Mouse (Mus musculus) layer of hippocampus, adult 9-10 months (tissue): ENCODE data around the gene Mthfsd.

Experiments
- DNase-seq: peaks from one replicate; pipeline ENCODE4 v3.0.0; 2022; ENCODE audit warnings: low spot score

Mthfsd gene

GRCm38 (mm10) chr8:121088871-121089630 is 19.1 kb downstream of the Mthfsd start:
- no peak for DNase-seq

DNA sequence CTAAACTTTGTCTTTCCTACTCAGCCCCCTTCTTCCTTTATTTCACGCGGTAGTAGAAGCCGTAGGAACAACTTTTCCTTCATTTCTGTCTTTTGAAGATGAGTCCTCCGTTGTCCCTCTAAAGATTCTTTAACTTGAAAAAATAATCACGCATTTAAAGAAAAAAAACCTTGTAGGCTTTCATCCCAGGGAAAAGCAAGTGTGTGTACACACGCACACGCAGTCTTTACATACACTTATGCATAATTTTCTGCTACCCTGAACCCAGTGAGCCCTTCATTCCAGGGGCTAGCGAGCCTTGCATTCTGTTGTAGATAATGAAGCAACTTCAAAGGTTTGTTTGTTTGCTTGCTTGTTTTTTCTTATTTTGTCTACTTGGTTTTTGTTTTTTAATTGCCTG is 19.9 kb downstream of the Mthfsd start:
- no peak for DNase-seq

DNA sequence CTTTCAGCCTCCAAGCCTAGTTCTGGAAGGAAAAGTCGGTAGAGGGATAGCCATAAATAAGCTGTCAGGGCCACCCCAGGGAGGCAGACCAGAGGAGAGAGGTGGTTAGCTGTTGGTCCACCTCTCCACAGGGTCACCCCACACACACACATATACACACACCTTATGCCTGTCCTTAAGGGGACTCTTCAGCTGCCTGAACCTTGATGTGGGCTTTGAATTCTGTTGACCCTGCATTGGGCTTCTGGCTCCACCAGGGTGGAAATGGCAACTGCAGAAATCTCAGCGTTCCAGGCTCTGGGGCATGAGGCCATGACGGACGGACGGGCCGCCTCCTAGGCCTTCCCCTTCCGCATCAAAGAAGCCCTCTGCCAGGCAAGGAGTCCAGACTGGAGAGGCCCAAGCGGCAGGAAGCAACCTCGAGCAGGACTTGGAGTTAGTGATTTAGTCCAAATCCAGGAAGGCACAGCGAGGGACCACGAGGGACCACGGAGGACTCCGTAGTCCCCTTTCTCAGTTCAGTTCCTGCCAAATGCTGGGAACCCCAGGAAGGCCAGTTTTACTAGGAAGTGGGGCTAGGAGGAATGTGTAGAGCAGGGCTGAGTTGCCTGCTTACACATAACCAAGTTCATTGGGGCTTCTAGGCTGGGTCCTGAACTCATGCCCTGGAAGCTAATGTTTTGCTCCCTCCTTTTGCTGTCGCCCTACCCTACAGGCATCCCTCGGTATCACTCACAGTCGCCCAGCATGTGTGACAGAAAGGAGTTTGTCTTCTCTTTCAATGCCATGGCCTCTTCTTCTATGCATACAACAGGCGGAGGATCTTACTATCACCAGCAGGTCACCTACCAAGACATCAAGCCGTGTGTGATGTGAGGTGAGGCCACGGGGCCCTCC is 21.9 kb downstream of the Mthfsd start:
- no peak for DNase-seq

DNA sequence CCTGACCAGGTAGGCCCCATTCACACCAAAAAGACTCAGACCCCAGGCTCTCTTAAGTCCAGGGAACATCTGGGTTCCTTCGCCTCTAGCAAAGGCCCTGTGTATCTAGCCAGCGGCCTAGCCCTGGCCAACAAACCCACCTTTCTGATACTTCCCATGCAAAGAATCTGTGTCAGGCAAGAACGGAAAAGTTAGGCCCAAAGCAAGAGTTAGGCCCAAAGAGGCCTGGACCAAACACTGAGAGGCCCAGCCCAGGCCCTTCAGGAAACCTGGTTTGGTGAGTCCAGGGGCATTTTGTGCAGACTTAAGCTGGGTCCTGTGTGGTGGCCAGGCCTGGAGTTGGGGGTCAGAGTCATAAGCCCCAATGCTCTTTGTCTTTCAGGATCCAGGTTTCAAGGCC is 22.6 kb downstream of the Mthfsd start:
- DNase-seq, result no peak

DNA sequence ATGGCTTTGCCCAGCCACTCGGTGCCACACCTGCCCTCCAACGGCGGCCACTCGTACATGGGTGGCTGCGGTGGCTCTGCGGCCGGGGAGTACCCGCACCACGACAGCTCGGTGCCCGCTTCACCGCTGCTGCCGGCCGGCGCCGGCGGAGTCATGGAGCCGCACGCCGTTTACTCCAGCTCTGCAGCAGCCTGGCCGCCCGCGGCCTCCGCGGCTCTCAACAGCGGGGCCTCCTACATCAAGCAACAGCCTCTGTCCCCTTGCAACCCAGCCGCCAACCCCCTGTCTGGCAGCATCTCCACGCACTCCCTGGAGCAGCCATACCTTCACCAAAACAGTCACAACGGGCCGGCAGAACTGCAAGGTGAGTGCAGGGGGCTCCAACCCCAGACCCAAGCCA is 23.2 kb downstream of the Mthfsd start:
- no peak for DNase-seq

GRCm38 (mm10) chr8:121084210-121084951 is 23.8 kb downstream of the Mthfsd start, which contains the start of gene Foxf1:
Foxf1 (plus strand) TSS chr8:121084386.
- no peak for DNase-seq

- no peak for DNase-seq
These were observed 24.3 kb downstream of the Mthfsd start for GRCm38 (mm10) chr8:121083936-121084209.

DNA sequence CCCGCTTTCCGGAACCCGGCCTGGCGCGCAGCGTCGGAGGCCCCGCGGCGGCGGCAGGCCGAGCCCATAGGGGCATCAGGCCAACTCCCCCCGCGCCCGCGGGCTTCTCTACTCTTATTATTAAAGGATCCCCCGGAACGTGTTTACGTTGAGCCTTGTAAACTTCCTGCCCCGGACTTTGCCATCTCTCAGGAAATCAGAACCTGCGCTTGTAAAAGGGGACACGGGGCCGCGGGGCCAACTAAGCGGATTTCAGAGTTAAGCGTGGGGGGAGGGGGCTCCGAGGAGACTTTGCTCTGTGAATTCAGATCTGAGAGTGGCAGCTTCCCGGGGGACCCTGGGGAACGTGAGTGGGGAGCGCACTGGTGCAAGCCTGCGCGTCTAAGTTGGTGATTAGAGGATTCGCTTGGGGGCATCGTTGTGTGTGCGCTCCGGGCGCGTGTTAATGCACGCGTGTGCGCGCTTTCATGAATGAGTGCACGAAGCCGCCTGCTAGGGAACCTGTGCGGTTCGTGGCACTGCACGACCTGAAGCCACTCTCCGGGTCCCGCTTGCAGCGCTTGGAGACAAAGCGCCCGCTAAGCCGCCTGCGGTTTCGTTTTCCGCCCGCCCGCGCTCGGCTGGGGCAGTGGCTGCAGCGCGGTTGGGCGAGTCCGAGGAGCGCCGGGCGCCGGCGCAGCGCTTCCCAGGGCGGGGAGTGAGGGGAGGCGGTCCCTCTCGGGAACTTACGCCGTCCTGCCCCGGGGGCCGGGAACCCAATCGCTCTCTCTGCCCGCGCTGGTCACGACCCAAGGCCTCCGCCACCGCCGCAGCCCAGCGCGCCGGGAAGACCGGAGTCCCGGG is 24.9 kb downstream of the Mthfsd start:
- DNase-seq, result no peak

DNA sequence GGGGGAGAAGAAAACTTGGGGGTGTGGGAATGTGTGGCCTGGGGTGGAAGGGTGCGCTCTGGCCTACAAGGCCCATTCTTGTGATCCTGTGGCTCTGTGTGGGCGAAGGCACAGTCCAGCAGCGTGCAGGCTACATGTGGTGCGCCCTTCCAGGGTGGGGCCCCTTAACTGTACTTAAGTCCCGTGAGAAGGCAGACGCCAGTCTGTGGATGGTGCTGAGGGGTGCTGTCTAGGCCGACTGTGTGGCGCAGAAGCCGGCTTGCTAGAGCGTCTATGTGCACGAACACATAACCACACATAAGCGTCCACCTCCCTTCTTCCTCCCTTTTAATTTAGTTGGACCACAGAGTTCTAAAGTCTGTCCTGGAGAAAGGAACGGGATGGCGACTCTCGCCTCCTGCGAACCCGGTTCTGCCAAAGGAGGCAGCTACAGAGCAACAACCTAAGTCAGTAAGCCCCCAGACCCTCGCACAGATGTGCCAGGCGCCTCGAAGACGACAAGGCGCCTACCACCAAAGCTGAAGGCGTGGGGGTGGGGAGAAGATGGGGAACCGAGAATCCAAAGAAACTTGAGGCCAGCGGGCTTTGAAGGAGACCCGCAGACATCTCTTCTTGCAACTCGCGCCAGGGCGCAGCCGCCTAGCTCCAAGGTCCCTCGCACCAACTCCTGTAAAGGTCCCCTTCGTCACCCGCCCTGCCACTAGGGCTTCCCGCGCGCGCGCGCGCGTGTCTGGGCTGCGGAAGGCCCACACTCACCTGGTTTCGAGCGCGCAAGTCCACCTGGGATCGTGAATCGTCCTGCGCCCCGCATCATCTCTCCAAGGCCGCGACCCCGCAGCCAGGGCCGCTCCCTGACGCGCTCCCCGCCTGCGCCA is 25.7 kb downstream of the Mthfsd start:
- no peak for DNase-seq

- DNase-seq, result no peak
These were observed 26.8 kb downstream of the Mthfsd start for GRCm38 (mm10) chr8:121081398-121081797.

- DNase-seq, result no peak
These were observed 27.7 kb downstream of the Mthfsd start for GRCm38 (mm10) chr8:121080361-121081090.

GRCm38 (mm10) chr8:121079944-121080343 is 28.2 kb downstream of the Mthfsd start:
- DNase-seq, result no peak

GRCm38 (mm10) chr8:121079201-121079600 is 29.0 kb downstream of the Mthfsd start:
- no peak for DNase-seq

DNA sequence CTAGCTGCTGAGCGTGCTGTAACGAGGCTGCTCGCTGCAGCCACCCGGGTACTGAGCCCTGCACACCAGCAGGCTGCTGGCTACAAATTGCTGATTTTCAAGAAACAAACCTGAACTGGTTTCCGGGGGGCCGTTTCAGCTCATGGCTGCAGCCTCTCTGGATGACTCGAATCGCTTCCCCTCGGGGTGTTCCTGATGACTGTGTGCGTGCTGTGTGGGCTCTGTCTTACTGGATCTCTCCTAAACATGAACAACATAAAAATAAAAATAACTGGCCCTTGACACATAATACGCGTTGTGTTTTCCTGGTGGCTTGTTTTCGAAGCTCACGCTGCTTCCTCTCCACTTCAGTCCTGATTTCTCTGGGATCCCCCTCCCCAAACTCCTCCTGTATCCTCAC is 29.5 kb downstream of the Mthfsd start:
- DNase-seq, result no peak

DNA sequence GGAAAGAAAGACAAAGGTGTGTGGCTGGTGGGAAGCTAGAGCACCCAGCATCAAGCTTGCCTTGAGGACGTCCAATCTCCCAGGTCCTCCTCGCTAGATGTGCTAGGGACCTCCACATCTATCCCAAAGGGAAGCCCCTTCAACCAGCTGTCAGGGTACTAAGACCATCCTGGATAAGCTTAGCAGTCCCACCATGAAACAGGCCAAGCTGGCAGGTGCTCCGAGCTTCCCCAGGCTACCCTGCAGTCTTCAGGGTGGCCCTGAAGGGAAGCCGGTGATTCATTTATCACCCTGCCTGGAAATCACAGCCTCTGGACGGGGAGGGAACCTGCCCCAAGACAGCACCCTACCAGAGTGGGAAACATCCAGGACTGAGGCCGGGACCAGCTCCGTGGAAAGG is 31.6 kb downstream of the Mthfsd start:
- no peak for DNase-seq

GRCm38 (mm10) chr8:121075936-121076335 is 32.3 kb downstream of the Mthfsd start:
- no peak for DNase-seq

- DNase-seq, result no peak
These were observed 33.4 kb downstream of the Mthfsd start for GRCm38 (mm10) chr8:121074848-121075145.

DNA sequence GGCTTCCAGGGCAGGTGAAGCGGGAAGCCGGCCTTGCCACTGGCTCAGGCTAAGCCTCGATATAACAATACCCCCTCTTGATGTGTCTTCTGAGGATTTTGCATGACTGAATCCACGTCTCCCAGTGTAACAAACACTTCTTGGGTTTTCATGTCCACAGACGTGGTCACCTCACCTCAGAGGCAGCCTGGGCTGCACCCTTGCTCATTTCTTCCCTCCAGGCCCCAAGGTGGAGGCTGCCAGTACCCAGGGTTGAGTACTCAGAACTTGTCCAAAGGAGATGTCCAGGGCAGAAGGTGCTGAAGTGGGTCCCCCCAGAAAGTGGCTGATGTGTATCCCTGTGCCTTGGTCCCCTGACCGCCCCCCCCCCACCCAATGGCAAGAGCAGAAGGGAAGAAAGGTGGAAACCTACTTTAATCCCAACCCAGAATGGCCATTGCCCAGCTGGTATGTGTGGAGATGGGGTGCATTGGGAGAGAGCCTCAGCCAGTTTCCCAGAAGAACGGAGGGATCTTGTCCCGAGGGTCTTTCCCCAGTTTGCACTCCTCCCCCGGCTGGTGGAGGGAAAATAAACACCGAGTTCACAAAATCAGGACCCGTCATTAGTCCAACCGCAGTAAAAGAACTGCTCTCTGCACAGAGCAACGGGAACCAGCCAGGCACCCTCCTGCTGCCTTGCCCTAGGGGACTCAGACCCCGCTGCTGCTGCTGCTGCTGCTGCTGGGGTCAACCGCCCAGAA is 33.9 kb downstream of the Mthfsd start:
- no peak for DNase-seq
